Mouse (Mus musculus) kidney, adult 2 months (tissue): ENCODE measurements around the gene Chrnd.
A peak's percentile ranks its signal among the peaks of the same experiment; 100 is the strongest.

ENCODE experiments used
- CTCF ChIP-seq: fragments of 200-500 bp; conservative IDR thresholded peaks from 2 replicates; pipeline ENCODE4 v1.5.1; 2011; ENCODE audit warnings: low read depth, mild to moderate bottlenecking, control low read depth, low read length, moderate library complexity, mixed read lengths; ENCODE audit not compliant: insufficient read depth, insufficient read length
- POLR2A ChIP-seq: fragments of 200-500 bp; IDR thresholded peaks from one replicate; pipeline ENCODE4 v1.6.1; 2011; ENCODE audit warnings: low read depth, low read length, control low read depth

GRCm38 (mm10) chr1:87245929-87246815 is 55.8 kb downstream of the Chrnd start:
- no peak for TF ChIP-seq POLR2A
- peak; percentile 93 for TF ChIP-seq CTCF
